Mouse (Mus musculus): ENCODE measurements at regions not wholly inside any gene's neighbourhood (a gene's known extent, or its start where the extent isn't known, plus 50 kb on each side); places are given as distances from the start of the nearest gene placed in this dataset.

DNA sequence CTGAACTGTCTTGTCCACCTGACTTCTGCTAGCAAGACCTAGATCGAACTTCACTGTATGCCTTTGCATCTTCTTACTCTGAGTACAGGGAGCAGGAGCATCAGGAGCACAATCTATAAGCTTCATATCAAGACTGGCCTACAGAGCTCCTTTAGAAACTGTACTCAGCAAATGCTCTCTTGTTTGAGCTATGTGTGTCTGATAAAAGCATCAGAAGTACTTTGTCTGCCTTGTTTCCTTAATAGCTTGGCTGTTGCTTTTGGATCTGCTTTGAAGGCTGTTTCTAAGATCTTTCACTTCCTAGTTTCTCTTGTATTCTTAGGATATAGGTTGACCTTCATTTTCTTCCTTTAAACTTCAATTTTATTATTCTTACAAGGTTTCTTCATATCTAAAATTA, 175.3 kb upstream of the Cypt12 start:
- no peak for DNase-seq (ENCODE audit: low spot score in 2 of 2)

DNA sequence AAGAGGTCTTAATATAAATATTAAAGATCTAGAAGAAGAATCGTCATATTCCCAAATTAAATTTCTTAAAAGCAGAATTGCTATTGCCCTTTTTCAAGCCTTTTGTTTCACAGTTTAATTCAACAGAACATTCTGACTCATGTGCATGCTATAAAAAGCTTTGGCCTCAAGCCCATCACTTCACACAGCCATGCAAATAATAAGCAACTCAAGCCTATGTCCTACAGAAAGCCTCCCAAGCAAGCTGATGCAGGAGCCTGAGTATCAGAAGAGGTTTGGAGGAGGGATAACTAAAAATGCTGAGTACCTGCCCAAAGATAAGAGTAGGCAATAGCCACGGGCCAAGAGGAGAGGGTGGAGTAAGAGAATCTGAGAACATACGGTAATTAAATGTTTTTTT, 169.1 kb upstream of the Cypt12 start:
- DNase-seq (ENCODE audit: low spot score in 2 of 2): no peak

DNA sequence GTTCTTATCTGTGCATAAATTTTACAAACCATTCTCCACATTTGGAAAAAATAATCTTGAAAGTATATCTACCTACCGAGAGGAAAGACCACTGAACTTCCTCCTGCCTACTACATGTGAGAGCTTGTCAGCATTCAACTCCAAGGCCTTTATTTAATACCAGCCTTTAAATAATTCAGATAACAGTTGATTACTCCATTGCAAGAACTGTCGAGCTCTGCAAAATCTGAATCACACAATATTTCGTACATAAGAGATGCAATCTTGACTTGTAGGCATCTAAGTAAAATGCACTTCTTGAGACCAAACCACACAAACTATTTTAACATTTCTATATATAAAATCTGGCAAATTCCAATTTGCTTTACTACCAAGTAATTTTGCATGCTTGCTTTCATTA, 164.1 kb upstream of the Cypt12 start:
- DNase-seq (ENCODE audit: low spot score in 2 of 2): no peak

DNA sequence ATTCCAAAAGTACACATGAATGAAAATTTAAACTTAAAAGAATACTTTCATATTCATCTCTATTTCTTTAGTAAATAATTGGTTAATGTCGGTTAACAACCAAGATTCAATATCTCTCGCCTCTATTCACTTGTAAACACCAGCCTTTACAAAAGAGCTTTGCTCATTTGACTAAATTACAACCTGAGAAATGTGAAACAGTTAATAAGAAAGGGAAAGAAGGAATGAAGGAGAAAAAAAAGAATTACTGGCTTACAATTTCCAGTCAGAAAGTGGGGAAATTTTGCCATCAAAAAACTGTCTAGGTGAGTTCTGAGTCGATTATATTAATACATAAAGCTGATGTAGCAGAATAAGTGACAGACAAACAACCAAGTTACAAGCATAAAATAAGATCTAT, 163.6 kb upstream of the Cypt12 start:
- no peak for DNase-seq (ENCODE audit: low spot score in 2 of 2)

DNA sequence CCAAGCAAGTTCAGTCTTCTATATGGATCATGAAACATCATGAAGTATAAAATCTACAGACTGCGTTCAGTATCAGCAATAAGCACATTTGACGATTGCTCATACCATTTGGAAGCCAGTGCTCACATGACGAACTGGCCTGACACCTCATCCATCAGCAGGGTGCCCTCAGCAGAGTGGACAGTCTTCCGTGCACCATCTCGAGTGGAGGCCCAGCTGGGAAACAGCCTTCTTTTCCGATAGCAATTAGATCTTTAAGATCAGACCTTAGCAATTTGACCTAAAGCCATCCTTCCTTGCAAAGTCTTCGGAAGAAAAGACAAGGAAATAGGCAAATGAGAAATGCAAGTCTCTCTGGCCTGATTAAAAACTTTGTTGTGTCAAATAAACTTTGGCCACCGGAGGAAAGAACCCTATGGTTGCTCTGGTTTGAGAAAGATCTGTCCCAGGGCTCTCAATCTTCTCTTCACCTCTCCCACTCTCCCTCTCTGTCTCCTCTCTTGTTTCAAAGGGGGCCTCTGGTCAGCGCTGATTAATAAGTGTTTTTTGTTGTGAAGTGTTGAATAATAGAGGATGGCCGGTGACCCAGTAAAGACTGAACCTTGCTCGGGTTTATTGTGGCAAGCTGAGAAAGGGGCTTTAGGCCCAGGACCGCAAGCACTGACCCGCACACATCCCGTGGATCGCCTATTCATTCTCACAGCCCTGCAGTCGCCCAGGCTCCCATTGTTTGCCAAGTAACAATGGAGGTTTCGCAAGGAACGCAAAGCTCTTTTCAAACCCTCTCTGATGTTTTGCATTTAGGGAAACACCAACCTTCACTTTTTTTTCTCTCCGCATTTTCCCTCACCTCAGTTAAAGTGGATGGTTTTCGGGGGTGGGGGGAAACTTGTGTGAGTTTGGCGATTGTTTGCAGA, 162.8 kb upstream of the Cypt12 start:
- DNase-seq (ENCODE audit: low spot score in 2 of 2): no peak

DNA sequence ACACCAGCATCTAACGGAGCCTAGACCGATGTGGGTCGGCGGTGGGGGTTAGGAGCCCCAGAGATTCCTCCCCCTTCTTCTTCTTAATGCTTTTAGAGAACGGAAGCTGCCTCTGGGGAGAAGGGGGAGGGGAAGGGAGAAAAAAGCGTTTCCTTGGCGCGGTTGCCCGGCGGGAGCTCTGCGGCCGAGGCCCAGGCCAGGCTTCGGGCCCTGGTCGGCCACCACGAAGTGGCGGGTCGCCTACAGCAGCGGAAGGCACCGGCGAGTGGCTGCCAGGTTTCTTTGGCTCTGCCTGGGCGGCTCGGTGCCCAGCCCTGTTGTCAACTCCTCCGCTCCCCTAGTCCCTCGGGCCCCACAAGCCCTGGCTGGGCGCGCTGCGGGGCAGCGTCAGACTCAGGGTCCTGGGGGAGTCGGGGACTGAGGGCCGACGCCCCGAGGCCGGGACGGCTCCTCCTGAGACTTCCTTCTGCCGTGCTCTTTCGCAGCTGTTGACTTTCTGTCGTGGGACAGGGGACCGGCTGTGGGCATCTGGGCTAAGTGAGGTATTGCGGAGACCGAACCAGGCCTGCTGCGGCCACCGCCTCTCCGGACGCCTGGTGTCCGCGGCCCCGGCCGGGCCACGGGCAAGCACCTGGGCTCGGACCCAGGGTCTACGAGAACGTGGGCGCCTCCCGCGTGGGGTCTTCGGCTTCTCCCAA, 162.0 kb upstream of the Cypt12 start:
- no peak for DNase-seq (ENCODE audit: low spot score in 2 of 2)

DNA sequence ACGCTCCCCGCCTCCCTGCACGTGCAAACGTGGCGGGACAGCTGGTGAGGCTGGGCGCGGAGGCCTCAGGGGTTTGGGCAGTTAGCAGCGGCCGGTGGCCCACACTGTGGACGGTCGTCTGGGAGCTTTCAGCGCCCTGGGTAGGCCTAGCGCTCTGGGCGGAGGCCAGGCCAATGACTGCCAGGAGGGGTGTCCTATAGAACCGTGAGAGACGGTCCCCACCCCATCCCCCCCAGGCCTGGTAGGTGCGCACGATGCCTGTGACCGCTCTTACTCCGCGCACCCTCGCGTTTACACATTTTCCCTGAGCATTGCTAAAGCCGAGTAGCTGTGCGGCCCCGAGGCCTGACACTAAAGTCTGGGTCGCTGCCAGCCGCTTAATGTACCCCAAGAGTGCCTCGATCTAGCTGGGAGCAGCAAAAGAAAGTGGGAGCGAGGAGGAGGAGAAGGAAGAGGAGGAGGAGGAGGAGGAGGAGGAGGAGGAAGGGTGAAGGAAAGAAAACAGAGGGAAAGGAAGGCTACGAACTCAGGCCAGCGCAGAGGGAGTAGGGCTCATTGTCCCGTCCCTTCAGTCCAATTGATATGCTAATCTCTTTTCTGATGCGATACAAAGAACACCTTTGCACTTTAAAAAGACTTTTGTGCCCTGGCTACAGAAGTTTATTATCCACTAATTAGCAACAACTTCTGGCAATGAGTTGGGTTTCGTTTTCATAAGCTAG, 161.3 kb upstream of the Cypt12 start:
- DNase-seq (ENCODE audit: low spot score in 2 of 2): no peak

DNA sequence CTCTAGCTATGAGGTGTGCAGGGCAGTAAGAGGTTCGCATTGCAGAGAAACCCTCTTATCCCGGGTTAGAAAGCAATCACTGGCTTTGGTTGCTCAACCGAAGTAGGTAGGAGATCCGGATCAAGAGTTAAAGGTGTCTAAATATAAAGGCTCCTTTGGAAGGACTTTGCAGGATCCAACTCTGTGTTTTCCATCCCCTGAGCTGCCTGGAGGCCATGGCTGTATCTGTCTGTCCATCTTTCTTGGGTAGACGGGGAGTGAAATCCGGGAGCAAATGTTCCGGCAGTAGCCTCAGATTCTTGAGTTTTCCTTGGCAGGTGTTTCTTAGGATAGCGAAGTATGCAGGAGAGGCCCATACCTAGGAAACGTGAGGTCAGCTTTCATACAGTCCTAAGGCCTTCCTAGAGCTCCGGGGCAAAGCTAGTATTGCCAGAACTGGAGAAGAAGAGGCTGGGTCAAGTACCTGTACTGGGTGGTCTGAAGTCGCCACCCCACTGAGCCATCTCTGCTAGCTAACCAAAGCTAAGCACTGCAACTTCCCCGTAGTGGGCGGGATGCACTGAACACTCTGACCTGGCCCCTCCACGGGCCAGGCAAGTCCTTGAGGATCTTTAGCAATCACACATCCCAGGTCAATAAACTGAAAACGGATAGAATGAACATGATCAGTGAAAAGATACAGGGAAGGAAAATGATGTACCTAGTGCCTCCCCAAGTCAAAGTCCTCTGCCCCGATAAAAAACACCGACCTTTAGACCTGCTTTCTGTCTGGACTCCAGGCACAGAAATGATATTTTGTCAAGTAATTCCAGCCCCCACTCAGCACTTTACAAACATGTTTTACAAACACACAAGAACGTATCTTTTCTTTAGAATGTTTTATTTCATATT, 160.5 kb upstream of the Cypt12 start:
- no peak for DNase-seq (ENCODE audit: low spot score in 2 of 2)

DNA sequence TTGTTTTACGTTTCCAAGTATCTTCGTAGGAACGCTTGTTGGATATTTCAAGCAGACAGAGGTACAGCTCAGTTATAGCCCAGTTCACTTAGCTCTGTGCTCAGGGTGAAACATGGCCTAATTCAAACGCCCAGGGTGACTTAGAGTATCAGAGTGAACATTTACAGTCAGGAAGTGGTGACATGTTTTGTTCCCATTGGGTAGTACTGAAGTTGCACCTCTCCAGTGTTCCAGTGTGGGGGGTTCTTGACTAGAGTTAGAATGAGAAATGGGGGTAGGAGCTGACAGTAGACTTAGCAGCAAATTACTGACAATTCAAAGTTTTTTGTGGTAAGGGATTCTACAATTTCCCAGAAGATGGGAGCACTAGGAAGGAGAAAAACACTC, 159.9 kb upstream of the Cypt12 start:
- DNase-seq (ENCODE audit: low spot score in 2 of 2): no peak

DNA sequence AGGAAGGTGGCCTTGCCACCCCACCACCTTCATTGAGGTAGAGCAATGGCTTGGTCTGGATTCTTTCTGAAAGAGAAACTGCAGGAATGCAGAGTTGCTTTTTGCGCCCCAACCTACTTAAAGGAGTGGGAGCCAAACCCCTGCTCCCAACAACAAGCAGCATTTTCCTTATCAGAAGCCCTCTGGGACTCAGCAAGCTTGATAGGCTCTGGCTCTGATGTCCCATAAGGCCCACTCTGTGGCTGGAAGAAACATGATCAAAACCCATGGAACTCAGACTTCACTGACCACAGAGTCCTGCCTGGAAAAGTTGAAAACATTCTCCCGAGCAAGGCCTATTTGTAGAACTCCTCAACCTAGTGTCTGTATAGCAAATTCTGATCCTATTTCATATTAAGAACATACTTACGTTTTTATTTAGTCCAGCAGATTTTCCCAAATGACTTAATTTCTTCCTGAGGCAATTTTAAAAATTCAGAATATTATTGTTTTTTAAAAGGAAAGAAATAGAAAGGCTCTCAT, 159.4 kb upstream of the Cypt12 start:
- no peak for DNase-seq (ENCODE audit: low spot score in 2 of 2)

DNA sequence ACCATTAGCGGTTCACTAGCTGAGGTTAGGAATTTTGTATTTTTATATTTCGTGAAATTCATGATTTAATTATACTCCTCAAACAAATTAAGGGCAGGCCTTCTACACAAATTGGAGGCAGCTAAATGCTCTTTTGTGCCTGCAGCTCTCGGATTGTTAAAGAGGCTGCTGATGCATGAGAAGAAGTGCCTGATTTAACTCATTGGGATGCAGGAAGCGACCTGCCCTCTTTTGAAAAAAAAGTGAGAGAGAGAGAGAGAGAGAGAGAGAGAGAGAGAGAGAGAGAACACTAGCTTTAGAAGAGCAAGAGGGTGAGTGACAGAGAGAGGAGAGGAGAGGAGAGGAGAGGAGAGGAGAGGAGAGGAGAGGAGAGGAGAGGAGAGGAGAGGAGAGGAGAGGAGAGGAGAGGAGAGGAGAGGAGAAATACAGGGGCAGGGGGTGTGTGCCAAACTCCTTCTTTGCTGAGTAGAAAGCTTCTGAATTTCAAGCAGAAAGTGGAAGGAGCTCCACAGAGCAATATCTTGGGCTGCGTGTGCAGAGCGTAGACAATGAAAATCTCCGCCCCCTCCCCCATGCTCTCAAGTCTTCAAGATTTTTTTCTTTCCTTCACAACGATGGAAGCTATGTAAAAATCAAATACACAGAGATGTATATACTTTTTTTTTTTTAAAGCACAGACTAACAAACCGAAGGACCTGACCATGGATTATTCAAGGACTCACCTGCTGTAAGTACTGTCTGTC, 158.6 kb upstream of the Cypt12 start:
- DNase-seq (ENCODE audit: low spot score in 2 of 2): no peak

DNA sequence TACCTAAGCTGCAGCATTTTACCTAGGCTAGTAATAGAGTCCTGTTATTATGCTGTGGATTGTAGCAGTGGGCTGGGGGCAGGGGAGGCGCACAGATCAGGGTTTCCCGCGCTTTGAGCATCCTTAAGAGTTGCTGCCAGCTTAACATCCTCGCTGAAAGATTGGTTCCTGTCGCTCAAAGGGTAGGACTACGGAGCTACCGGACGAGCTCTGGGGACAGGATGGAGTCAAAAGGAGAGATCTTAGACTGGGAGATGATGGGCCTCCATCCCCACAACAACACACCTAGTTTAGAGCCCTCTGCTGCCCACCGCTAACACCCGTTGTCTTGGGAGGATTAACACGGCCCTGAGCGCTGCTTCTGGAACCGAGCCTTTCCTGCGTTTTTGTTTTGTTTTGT, 157.9 kb upstream of the Cypt12 start:
- DNase-seq (ENCODE audit: low spot score in 2 of 2): no peak

DNA sequence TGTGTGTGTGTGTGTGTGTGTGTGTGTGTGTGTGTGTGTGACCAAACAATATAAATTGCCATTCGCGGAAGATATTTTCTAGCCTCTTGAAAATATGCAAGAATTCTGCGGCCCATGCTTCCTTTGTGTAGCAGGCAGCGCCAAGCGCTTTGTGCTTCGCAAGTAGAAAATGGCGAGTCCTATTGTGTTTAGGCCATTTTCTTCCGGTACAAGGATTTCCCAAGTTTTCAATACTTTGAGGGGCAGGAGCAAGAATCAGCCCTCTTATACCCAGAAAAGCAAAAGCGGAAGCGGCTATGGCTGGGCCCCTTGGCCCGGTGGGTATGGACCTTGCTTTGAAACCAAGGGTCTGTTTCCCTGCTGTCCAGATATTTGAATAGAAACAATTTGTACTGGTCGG, 157.4 kb upstream of the Cypt12 start:
- DNase-seq (ENCODE audit: low spot score in 2 of 2): no peak

DNA sequence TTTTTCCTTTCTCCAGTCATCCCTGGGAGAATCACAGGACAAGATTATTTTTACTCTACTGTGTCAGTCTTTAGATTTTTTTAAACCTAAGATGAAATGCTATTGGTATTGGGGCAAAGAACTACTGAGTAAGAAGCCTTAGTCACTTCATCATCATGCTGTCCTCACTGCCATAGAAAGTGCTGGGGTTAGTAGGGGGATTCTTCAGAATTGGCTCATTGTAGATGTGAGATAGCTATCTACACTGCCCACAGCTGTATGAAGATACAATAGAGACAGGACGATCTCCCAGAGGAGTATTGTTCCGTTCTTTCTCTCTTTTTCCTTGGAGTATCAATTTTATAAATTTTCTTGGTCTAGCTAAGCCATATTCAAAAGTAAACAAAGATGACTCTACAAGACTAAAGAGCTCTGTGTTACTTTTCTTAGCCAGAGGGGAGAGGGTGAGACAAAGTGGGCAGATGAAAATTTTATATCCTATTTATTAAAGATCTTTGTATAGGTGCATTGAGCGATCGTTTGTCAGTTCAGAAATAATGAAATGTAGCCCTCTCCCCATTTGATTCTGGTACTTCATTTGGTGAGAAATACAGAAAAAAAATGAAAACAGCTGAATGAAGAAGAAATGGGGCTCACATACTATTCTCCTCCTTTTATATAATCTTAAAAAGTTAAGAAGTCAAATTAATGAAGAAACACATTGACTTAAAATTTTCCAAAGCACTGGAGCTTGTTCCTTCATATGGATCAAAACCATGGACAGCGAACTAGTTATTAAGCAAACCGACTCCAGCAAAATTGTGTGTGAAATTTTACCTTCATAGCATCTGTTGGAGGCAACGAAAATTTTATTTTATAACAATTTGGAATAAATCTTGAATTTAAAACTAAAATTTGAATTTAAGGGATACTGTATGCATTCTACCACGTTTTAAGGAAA, 156.6 kb upstream of the Cypt12 start:
- DNase-seq (ENCODE audit: low spot score in 2 of 2): no peak

DNA sequence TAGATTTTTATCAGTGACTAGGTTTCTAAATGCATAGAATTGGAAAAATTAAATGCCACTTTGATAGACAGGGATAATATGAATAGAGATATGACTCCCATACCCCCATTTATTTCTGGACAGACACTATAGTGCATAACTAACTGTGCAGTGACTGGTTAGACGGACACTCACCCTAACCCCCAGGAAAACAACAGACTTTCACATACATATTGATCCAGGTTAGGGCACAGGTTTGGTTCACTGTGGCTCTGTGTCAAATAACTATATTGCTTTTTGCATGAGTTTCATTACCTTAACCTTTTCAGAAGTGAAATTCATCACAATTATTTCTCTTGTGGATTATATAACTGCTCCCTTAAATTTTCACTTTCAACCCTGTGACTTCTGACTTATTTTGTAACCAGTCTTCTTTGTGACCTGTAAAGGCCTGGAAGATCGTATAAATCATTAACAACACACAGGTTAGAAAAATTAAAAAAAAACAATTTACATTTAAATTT, 155.6 kb upstream of the Cypt12 start:
- DNase-seq (ENCODE audit: low spot score in 2 of 2): no peak

DNA sequence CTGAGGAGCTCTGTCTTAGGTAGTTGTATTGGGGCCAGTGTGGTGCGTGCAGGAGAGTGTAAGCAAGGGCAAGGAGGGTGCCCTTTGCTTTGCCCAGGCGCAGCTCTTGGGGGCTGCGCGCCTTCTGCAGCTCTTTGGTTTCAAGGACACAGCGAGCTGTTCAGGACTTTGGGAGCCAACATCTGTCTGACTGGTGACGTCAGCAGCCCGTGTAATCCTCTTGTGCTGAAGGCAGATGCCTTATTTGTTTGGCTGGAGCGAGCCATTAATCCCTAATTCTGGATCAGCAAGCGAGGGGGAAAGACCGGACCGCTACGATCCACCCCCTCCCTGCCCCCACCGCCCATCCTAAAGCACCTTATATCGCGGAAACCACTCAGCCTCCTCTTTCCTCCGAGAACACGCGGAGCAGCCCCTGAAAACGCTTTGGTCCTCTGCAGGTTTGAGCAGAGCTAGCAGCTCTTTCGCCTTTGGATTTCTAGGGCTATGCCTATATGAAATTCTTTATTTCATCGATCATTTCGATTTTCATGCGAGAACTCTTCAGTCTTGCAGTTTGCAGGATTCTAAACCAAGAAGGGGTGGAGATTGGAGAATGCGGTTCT, 154.5 kb upstream of the Cypt12 start:
- DNase-seq (ENCODE audit: low spot score in 2 of 2): no peak

DNA sequence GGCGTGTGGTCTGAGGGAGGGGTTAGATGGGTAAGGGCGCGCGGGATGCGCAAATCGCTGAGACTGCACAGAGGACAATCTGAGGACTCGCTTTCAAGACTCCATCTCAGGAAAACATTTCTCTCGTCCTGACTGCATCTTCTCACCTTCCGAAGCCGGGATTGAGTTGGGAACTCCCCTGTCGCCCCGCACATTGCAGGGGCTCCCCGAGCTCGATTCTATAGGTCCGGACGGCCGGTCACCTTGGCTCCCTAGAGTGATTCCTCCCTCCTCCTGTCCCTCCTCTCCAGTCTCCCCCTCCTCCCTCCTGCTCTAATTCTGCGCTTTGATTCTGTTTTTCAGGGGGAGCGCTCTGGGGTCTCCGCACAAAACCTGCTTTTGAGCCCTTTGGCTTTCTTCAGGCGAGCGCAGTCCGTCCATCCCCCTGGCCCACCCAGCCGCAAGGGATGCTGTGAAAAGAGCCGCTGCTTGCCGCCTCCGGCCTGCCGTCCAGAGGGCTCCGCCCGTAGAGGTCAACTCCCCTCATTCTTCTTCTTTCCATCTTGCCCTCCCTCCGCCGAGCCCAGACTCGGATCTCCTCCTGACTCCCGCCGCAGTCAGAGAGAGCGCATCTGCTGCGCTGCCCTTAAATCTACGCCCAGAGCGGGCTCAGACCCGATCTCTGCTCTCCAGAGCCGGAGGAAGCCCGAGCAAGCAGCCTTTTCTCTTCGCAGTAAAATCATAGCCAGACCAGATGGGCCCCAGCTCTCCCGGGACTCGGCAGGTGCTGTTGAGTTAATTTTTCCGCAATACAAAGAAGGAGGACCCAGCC, 153.8 kb upstream of the Cypt12 start:
- DNase-seq (ENCODE audit: low spot score in 2 of 2): no peak

Data from spleen, postnatal 36 days (tissue).